Mouse (Mus musculus) heart, adult 2 months (tissue): Measurements from ENCODE around the gene Hist2h2ac. TPM values are rescaled to one million over a fixed set of nuclear protein-coding genes. Genes with fewer than 3 reads are reported as not detected.
A peak's percentile ranks its signal among the peaks of the same experiment; 100 is the strongest.
"Not testable (repeated sequence)": the region's sequence is repeated elsewhere in the genome, so short reads cannot be mapped to it uniquely, and the experiment has no call there.

Experiments used
- DNase-seq, 2 experiments: peaks; one replicate each; pipeline ENCODE4 v3.0.0; 2021
- H3K27ac ChIP-seq: fragments of 200-600 bp; 2 replicates; pipeline ENCODE4 v1.8.1; 2022
- H3K27me3 ChIP-seq: fragments of 200-500 bp; 2 replicates; pipeline ENCODE4 v1.6.1; 2012; ENCODE audit warnings: mild to moderate bottlenecking, low read length, inconsistent platforms, mixed read lengths; ENCODE audit not compliant: control insufficient read depth, insufficient read depth
- H3K36me3 ChIP-seq: fragments of 200-500 bp; 2 replicates; pipeline ENCODE4 v1.6.1; 2012; ENCODE audit warnings: low read length, inconsistent platforms; ENCODE audit not compliant: control insufficient read depth, insufficient read depth
- H3K4me1 ChIP-seq: fragments of 200-500 bp; 2 replicates; pipeline ENCODE4 v1.6.1; 2011; ENCODE audit warnings: low read length; ENCODE audit not compliant: control insufficient read depth, insufficient read depth
- H3K4me3 ChIP-seq: fragments of 200-600 bp; 2 replicates; pipeline ENCODE4 v1.8.1; 2022
- H3K79me2 ChIP-seq: fragments of 200-500 bp; replicated peaks from 2 replicates; pipeline ENCODE4 v1.6.1; 2012; ENCODE audit warnings: mild to moderate bottlenecking, inconsistent platforms, low read length, moderate library complexity, mixed read lengths; ENCODE audit not compliant: control insufficient read depth, insufficient read depth
- H3K9ac ChIP-seq: fragments of 200-500 bp; 2 replicates; pipeline ENCODE4 v1.6.1; 2012; ENCODE audit warnings: low read depth, mild to moderate bottlenecking, control low read depth, inconsistent platforms, low read length, mixed read lengths
- CTCF ChIP-seq: fragments of 200-600 bp; IDR thresholded peaks from 2 replicates; pipeline ENCODE4 v1.8.1; 2022; ENCODE audit warnings: antibody characterized with exemption, mild to moderate bottlenecking, moderate library complexity
- EP300 ChIP-seq: fragments of 200-500 bp; IDR thresholded peaks from 2 replicates; pipeline ENCODE4 v1.6.1; 2011; ENCODE audit warnings: low read depth, low read length, control low read depth; ENCODE audit not compliant: insufficient read depth
- POLR2A ChIP-seq: fragments of 200-500 bp; IDR thresholded peaks from 2 replicates; pipeline ENCODE4 v1.6.1; 2011; ENCODE audit warnings: mild to moderate bottlenecking, low read depth, low read length, control low read depth; ENCODE audit not compliant: insufficient read depth
- WGBS: fragments of 180-500 bp; shearing (Covaris S2); methylation state at CpG from one replicate; pipeline ENCODE4 v1.1.7; 2018; 5-methylcytosine and 5-hydroxymethylcytosine counted together
- intact Hi-C: fragments of 180-260 bp; cut with DNase I; formaldehyde crosslinking; loops from one replicate; pipeline ENCODE4 v1.15.1; 2025
- polyA plus RNA-seq: library from polyadenylated mRNA; depleted of rRNA; stranded (reverse); fragments of >200 nt; gene quantifications from 2 replicates; pipeline ENCODE4 v1.2.3, GENCODE M21; 2012
- total RNA-seq, 2 experiments: library from RNA; stranded (reverse); gene quantifications; 2 replicates each; pipeline ENCODE4 v1.2.3; 2021

The Hist2h2ac gene
- total and polyA plus RNA-seq, 3 experiments, result 1.3 to 26.3 (median 18.1) TPM

DNA sequence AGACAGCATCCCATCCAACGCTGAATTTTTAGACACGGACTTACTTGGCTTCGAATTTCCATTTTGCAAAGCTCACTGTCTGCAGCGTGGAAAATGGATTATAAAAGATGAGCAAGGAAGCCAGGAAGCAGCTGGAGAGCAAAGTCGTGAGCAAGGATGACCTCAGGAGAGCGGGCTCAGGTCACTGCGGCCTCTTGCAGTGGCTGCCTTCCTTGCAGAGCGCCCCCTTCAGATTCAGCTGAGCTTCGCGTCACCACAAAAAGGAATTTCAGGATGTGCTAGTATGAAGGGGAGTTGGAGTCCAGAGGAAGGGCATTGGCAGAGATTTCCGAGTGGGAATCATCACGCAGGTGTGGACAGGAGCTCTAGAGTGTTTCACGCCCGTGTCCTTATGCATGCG, 11.4 kb downstream of the Hist2h2ac start:
- no peaks in the 10 kb centered on the region for H3K79me2 ChIP-seq
- DNase-seq, result no peak
- no peak overlapping the region for H3K9ac ChIP-seq
- no peak overlapping the region for H3K4me3 ChIP-seq
- H3K36me3 ChIP-seq, result no peaks in the 10 kb centered on the region
- WGBS, result 28% methylated on average over 15 of the region's 15 CpGs
- no peaks in the 10 kb centered on the region for H3K4me1 ChIP-seq
- intact Hi-C loops, result no loop called here
- no peak overlapping the region for H3K27ac ChIP-seq
- no peaks in the 10 kb centered on the region for H3K27me3 ChIP-seq
- no peak for TF ChIP-seq EP300
- peak; percentile 43 for TF ChIP-seq CTCF

DNA sequence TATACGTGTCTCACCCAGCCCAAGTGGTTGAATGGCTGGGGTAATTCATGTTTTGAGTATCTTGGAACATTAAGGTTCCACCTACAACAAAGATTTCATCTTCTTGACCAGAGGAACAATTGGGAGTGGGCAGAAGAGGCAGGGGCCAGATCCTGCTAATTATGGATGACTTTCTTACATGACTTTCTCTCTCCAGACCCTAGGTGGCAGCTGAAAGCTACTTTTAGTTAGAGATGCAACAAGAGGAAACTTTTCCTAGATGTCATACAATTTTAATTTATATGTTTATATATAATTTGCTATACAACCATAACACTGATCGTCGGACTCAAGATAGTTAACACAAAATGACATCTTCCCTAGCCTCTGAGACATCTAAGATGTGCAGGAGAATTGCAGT, 12.9 kb downstream of the Hist2h2ac start:
- Histone ChIP-seq H3K4me1 (no peaks in the 10 kb centered on the region), H3K27me3 (no peaks in the 10 kb centered on the region), H3K79me2 (no peaks in the 10 kb centered on the region), H3K36me3 (no peaks in the 10 kb centered on the region), H3K4me3 (no peak overlapping the region), H3K9ac (no peak overlapping the region), H3K27ac (no peak overlapping the region)
- no peak for TF ChIP-seq POLR2A
- TF ChIP-seq EP300, result no peak
- peak; percentile 46 for TF ChIP-seq CTCF
- intact Hi-C loops, result no loop called here
- DNase-seq, result no peak
- 81% methylated on average over 3 of the region's 3 CpGs for WGBS

DNA sequence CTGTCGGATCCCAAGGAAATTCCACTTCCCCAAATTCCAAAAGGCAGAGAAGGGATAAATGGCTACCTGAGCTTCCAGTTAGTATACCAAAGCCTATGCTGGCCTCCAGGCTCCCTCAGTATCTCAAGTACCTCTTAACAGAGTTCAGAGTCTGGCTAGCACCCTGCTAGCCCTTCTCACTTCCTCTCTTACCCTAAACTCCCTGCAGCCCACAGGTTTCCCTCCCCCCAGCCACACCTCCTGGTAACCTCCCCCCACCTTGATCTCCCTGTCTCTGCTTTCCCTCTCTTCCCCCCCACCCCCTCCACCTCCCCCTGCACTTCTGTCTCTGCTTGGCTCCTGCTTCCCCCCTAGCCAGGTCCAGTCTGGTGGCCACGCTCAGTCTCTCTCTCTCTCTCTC, 20.9 kb downstream of the Hist2h2ac start:
- no peak overlapping the region for H3K27ac ChIP-seq
- 38% methylated on average over 2 of the region's 2 CpGs for WGBS
- H3K27me3 ChIP-seq, result no peaks in the 10 kb centered on the region
- no peaks in the 10 kb centered on the region for H3K4me1 ChIP-seq
- no peak overlapping the region for H3K4me3 ChIP-seq
- intact Hi-C loops, result no loop called here
- no peak for TF ChIP-seq POLR2A
- TF ChIP-seq CTCF, result no peak
- no peak for TF ChIP-seq EP300
- H3K79me2 ChIP-seq, result no peaks in the 10 kb centered on the region
- H3K36me3 ChIP-seq, result no peaks in the 10 kb centered on the region
- no peak overlapping the region for H3K9ac ChIP-seq
- DNase-seq, result no peak

DNA sequence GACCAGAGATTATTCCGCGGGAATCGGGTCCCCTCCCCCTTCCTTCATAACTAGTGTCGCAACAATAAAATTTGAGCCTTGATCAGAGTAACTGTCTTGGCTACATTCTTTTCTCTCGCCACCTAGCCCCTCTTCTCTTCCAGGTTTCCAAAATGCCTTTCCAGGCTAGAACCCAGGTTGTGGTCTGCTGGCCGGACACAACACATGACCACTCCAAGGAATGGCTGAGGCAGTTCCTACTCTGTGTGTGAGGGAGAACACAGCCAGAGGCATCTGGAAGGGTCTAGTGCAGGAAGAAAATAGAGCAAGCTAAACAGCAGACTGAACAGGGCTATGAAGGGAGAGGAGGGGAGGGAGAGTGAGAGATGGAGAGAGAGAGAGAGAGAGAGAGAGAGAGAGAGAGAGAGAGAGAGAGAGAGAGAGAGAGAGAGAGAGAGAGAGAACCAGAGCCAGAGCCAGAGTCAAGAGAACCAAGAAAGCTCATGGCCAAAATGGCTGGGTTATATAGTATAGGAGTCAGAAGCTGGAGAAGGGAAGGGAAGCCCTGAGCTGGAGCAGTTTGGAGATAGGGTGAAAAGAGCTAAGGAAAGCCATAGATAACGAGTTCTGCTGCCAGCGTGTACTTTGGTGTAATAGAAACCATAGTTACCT, 22.0 kb downstream of the Hist2h2ac start:
- 26% methylated on average over 8 of the region's 8 CpGs for WGBS
- H3K79me2 ChIP-seq, H3K4me3 ChIP-seq, H3K27ac ChIP-seq, H3K4me1 ChIP-seq, H3K9ac ChIP-seq, intact Hi-C loops, DNase-seq, H3K27me3 ChIP-seq, H3K36me3 ChIP-seq: not testable (repeated sequence)

DNA sequence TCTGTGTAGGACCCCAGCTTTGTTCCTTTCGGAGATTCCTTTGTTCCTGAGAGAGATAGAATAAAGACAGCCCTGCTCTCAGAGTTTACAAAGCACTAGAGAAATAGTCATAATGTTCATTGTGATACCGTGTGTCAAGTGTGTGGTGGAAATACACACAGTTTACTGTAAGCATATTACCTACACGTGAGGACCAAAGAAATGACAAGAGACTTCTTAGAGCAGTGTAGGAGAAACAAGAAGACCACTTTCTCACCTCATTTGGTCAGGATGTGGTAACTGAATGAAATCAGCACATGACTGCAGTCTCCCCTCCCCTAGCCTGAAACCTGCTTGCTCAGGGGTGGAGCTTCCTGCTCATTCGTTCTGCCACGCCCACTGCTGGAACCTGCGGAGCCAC, 22.5 kb downstream of the Hist2h2ac start:
- peak overlapping the region; percentile 70; the same call in 1 of the 2 replicates for H3K4me3 ChIP-seq
- no peaks in the 10 kb centered on the region for H3K27me3 ChIP-seq
- no peak overlapping the region for H3K9ac ChIP-seq
- intact Hi-C loops, result no loop called here
- H3K36me3 ChIP-seq, result no peaks in the 10 kb centered on the region
- no peaks in the 10 kb centered on the region for H3K79me2 ChIP-seq
- H3K27ac ChIP-seq, result no peak overlapping the region
- WGBS, result 9% methylated on average over 6 of the region's 6 CpGs
- TF ChIP-seq EP300 (no peak), CTCF (no peak), POLR2A (no peak)
- H3K4me1 ChIP-seq, result no peaks in the 10 kb centered on the region
- no peak for DNase-seq

DNA sequence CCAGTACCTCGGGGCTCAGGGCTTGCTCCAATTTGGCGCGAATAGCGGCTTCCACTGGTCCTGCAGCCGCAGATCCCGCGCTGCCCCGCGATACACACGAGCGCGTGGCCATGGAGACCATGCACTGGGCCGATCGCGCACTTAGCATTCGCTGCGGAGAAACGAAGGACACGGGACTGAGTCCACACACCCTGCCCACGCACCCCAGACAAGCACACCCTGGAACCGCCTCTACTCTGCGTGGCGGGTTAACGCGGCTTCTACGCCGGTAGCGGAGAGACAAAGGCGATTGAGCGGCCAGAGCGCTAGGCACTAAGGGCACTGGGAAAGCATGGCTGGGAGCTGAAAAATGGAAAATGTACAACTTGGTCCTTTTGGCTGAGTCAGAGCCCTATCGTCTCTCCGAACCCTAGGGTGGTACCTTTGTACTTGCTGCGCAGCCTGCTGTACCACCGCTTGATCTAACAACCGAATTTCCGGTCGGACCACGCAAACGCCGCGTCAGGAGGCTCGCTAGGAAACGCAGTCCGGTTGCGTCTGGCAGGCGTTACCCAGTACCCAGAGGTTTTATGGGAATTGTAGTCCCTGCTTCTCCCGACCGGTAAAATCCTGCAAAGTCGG, 23.4 kb downstream of the Hist2h2ac start:
- TF ChIP-seq POLR2A, result peak; percentile 98
- TF ChIP-seq CTCF, result peak; percentile 36
- no peak; the same call in 1 of the 2 replicates for TF ChIP-seq EP300
- WGBS, result under 1% methylated on average over 50 of the region's 50 CpGs

More for the DNA sequence above, 23.4 kb downstream of the Hist2h2ac start:
- Histone ChIP-seq H3K4me1 (no peaks in the 10 kb centered on the region), H3K36me3 (no peaks in the 10 kb centered on the region), H3K9ac (peak overlapping the region; percentile 80), H3K27ac (peak overlapping the region; percentile 91), H3K4me3 (peak overlapping the region; percentile 70), H3K79me2 (no peaks in the 10 kb centered on the region), H3K27me3 (no peaks in the 10 kb centered on the region)
- intact Hi-C loops, result no loop called here
- DNase-seq, result peak; percentile 86 to 92
